Mouse (Mus musculus) stomach, embryonic 14.5 days (tissue): ENCODE data around the gene Dlg3. TPM values are rescaled to one million over a fixed set of nuclear protein-coding genes. Genes with fewer than 3 reads are reported as not detected.

ENCODE experiments used
- polyA plus RNA-seq: library from polyadenylated mRNA; unstranded; fragments of >200 nt; fragmentation: Nextera tagmentation; extraction: Ambion mirVana; gene quantifications from 2 replicates; pipeline ENCODE4 v1.2.1, GENCODE M21; 2014

Dlg3 gene
- polyA plus RNA-seq, 1 experiment from 2014 or later: 9.6 TPM

Other genes with a start within 250 kb of the Dlg3 start
- not detected in 2 replicates for gene Dgat2l6, start 242.9 kb upstream of the Dlg3 start, polyA plus RNA-seq
- not detected in 2 replicates for gene Awat1, start 195.5 kb upstream of the Dlg3 start, polyA plus RNA-seq
- gene P2ry4, start 172.9 kb upstream of the Dlg3 start, polyA plus RNA-seq: not detected in 2 replicates
- gene Arr3, start 162.2 kb upstream of the Dlg3 start, polyA plus RNA-seq: not detected in 2 replicates
- gene Kif4, start 142.0 kb upstream of the Dlg3 start, polyA plus RNA-seq: 30.0 and 31.1 TPM in 2 replicates
- 85.5 and 96.6 TPM in 2 replicates for gene Pdzd11, start 141.2 kb upstream of the Dlg3 start, polyA plus RNA-seq
- gene Gdpd2, start 37.8 kb upstream of the Dlg3 start, polyA plus RNA-seq: 2.3 and 2.9 TPM in 2 replicates